36 mouse cellular contexts compared by ENCODE assay signal in genomic region chr4:114882232-114882631, GRCm38 (mm10). TPM values are rescaled to one million over a fixed set of nuclear protein-coding genes. Genes with fewer than 3 reads are reported as not detected.
"Had no signal": no experiment of that assay in that cellular context is flagged by ENCODE, and none has a peak within 500 bp of the region (broad histone marks: within the 10 kb centered on the region; RNA-seq: fewer than 3 reads in every experiment).

No protein-coding gene starts in this region.

- H3K9ac ChIP-seq: embryonic facial prominence, embryonic 12.5 days; embryonic facial prominence, embryonic 13.5 days; embryonic facial prominence, embryonic 15.5 days; forebrain, embryonic 12.5 days; forebrain, embryonic 13.5 days; forebrain, embryonic 15.5 days; forebrain, postnatal 0 days had no signal

- H3K9me3 ChIP-seq: embryonic facial prominence, embryonic 10.5 days; embryonic facial prominence, embryonic 12.5 days; embryonic facial prominence, embryonic 13.5 days; embryonic facial prominence, embryonic 15.5 days; forebrain, embryonic 10.5 days; forebrain, embryonic 12.5 days; forebrain, embryonic 13.5 days; forebrain, embryonic 15.5 days had no signal

- H3K4me2 ChIP-seq: embryonic facial prominence, embryonic 12.5 days; embryonic facial prominence, embryonic 13.5 days; embryonic facial prominence, embryonic 15.5 days; forebrain, embryonic 12.5 days; forebrain, embryonic 13.5 days; forebrain, embryonic 15.5 days had no signal

- H3K4me3 ChIP-seq: embryonic facial prominence, embryonic 10.5 days; embryonic facial prominence, embryonic 12.5 days; embryonic facial prominence, embryonic 13.5 days; embryonic facial prominence, embryonic 15.5 days; erythroblast, embryonic 14.5 days; forebrain, embryonic 10.5 days; forebrain, embryonic 12.5 days; forebrain, embryonic 13.5 days; forebrain, embryonic 15.5 days; gastrocnemius, adult 2 months; heart, adult 2 months had no signal

- H3K27me3 ChIP-seq: embryonic facial prominence, embryonic 12.5 days; embryonic facial prominence, embryonic 15.5 days; forebrain, embryonic 15.5 days had no signal

- H3K27ac ChIP-seq: embryonic facial prominence, embryonic 10.5 days; embryonic facial prominence, embryonic 12.5 days; embryonic facial prominence, embryonic 13.5 days; embryonic facial prominence, embryonic 15.5 days; forebrain, embryonic 10.5 days; forebrain, embryonic 12.5 days; forebrain, embryonic 13.5 days; forebrain, embryonic 15.5 days; gastrocnemius, adult 2 months; heart, adult 2 months had no signal

- DNase-seq: cerebellum, adult 2 months; cerebellum, adult 8-10 months; cerebellum, adult 9-10 months; cerebellum, adult 9-11 months; cerebellum, postnatal 10 days; cerebellum, postnatal 14 days; cerebellum, postnatal 25 days; cerebellum, postnatal 36 days; embryo, embryonic 11 days; forebrain, postnatal 0 days; gastrocnemius, adult 2 months; gastrocnemius, postnatal 10 days; gastrocnemius, postnatal 14 days; gastrocnemius, postnatal 25 days; gastrocnemius, postnatal 36 days; heart, adult 18-20 months; heart, adult 2 months had no signal

- H3K4me1 ChIP-seq: embryonic facial prominence, embryonic 12.5 days; embryonic facial prominence, embryonic 13.5 days; embryonic facial prominence, embryonic 15.5 days; forebrain, embryonic 12.5 days; forebrain, embryonic 13.5 days; forebrain, embryonic 15.5 days had no signal

- ATAC-seq: forebrain, embryonic 13.5 days; forebrain, embryonic 14.5 days; forebrain, embryonic 15.5 days; forebrain, embryonic 16.5 days; forebrain, postnatal 0 days had no signal

- H3K36me3 ChIP-seq: embryonic facial prominence, embryonic 10.5 days; embryonic facial prominence, embryonic 12.5 days; embryonic facial prominence, embryonic 13.5 days; embryonic facial prominence, embryonic 15.5 days; forebrain, embryonic 10.5 days; forebrain, embryonic 12.5 days; forebrain, embryonic 15.5 days had no signal

RNA-seq across cellular contexts. Expression of gene Foxe3, which starts 43.6 kb away (rescaled TPM):
- total RNA-seq: common myeloid progenitor, adult 5-6 weeks; forebrain, postnatal 0 days; gastrocnemius, adult 18-20 months; gastrocnemius, adult 2 months; gastrocnemius, adult 8-10 months; gastrocnemius, postnatal 10 days; gastrocnemius, postnatal 14 days; gastrocnemius, postnatal 25 days; gastrocnemius, postnatal 36 days; gastrocnemius, postnatal 4 days; granulocyte monocyte progenitor cell, adult 5-6 weeks; heart, adult 18-20 months; heart, adult 2 months had no signal
- polyA plus RNA-seq: cerebellum, adult 2 months; cortical plate, adult 2 months; embryonic facial prominence, embryonic 13.5 days; embryonic facial prominence, embryonic 14.5 days; embryonic facial prominence, embryonic 15.5 days; erythroblast, embryonic 14.5 days; forebrain, embryonic 12.5 days; forebrain, embryonic 13.5 days; forebrain, embryonic 14.5 days; forebrain, embryonic 15.5 days; forebrain, embryonic 16.5 days; forebrain, postnatal 0 days; gonadal fat pad, adult 2 months; heart, adult 2 months had no signal
